Mouse (Mus musculus): ENCODE measurements at regions not wholly inside any gene's neighbourhood (a gene's known extent, or its start where the extent isn't known, plus 50 kb on each side); places are given as distances from the start of the nearest gene placed in this dataset.
A peak's percentile ranks its signal among the peaks of the same experiment; 100 is the strongest.

GRCm38 (mm10) chr13:97656618-97657017, 103.8 kb downstream of the Gm10260 start:
- no peak for ATAC-seq (replicated peaks; ENCODE audit: poor library complexity)

DNA sequence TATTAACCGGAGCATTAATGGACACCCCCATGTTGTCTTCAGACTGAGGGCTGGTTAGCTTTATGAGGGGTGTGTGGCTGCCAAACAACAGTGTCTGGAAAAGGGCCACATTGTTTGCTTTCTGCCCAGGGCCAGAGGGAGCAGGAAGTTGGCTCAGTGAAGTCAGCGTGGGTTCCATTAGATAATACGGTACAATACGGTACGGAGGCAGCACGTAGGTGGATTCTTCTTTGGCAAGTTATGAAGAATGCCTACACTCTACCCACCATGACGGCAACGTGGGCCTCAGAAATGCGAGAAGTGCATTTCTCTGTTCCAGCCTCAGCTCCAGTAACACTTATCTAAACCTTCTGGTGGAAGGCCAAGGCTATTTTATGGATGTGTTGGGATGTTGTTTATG, 108.2 kb downstream of the Gm10260 start:
- ATAC-seq (replicated peaks; ENCODE audit: poor library complexity): no peak

DNA sequence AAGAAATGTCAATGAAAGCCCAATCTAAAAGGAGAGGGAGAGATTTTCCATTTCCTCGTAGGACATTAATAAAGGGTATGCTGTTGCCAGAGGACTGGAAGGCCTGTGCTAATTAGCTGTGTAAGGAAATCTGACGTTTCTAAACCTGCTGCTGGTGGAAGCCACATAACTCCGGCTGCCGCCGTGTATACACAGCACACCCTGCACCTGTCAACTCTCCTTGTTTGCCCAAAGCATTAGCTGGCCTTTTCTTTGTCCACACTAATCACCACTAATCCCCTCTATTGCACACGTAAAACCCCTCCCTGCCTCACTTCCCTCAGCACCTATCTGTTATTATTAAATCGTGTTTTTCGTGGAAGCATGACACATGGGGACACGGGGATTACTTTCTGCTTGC, 108.7 kb downstream of the Gm10260 start:
- ATAC-seq (replicated peaks; ENCODE audit: poor library complexity): no peak

GRCm38 (mm10) chr13:97651176-97651575, 109.3 kb downstream of the Gm10260 start:
- no peak for ATAC-seq (replicated peaks; ENCODE audit: poor library complexity)

DNA sequence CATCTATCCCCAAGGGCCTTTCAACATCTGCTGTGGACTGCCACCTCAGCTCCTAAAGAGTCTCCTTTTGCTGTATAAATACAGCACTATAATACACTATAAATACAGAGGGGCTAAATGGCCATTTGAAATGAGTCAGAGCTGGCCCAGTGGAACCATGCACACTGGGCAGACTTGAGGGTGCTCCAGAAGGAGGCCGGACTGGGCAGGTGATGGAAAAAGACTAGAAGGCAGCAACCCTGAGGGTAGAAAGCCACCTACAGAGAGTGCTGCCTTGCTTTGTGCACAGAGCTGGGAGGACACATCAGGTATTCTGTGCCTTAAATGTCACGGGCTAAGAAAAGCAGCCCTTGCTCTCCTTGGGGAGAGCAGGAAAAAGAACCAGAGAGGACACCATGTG, 110.2 kb downstream of the Gm10260 start:
- no peak for ATAC-seq (replicated peaks; ENCODE audit: poor library complexity)

DNA sequence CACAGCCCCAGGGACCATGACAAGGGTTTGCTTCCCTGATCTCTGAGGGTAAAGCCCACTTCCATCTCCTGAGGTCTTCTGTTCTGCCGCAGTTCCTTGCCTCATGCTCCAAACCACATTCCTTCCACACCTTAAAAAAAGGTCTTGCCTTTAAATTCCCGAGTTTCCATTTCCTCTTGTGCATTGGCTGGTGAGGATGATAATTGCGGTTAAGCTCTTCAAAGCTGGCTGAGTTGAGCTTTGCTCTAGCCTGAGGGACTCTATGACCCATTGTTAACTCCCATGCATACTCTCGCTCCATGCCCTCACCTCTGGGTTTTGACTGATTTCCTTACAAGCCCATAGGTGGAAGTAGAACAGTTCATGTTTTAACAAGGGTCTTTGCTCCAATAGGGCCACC, 112.9 kb downstream of the Gm10260 start:
- no peak for ATAC-seq (replicated peaks; ENCODE audit: poor library complexity)

- ATAC-seq (replicated peaks; ENCODE audit: poor library complexity): peak; percentile 24
These were observed 114.4 kb downstream of the Gm10260 start for GRCm38 (mm10) chr13:97646021-97646385.

GRCm38 (mm10) chr13:97645107-97646020, 115.1 kb downstream of the Gm10260 start:
- ATAC-seq (replicated peaks; ENCODE audit: poor library complexity): peak; percentile 83

DNA sequence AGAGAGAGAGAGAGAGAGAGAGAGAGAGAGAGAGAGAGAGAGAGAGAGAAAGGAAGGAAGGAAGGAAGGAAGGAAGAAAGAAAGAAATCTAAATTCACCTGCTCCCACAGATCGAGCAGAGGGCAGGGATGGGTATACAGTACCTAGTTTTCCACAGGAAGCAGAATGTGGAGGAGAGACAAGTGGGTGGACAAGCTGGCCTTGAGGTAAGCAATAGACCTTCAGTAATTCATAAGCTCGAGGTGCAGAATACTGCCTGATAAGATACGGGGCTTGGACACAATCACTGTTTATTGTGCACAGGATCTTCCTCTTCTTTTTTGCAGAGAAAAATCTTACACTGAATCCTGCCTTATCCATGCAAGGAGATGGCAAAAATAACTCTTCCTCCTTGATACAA, 120.2 kb downstream of the Gm10260 start:
- no peak for ATAC-seq (replicated peaks; ENCODE audit: poor library complexity)

DNA sequence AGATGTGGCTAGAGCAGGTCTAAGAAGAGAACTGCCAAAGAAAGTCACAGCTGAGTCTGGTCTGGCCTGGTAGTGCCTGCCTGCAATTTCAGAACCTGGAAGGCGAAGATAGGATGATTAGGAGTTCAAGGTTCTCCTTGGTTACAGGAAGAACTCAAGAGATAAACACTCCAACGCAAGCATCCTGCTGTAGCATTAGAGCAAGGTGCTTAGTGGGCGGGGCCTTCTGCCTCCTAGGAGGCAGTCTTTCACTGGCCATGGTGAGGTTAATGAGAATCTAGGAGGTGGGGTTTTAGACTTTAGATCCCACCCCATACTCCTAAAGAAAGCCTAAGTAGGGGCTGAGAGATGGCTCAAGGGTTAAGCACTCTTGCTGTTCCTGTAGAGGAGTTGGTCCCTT, 120.8 kb downstream of the Gm10260 start:
- peak; percentile 57 for ATAC-seq (replicated peaks; ENCODE audit: poor library complexity)

- ATAC-seq (replicated peaks; ENCODE audit: poor library complexity): no peak
These were observed 121.9 kb downstream of the Gm10260 start for GRCm38 (mm10) chr13:97638457-97639088.

GRCm38 (mm10) chr13:97637506-97637905, 122.9 kb downstream of the Gm10260 start:
- ATAC-seq (replicated peaks; ENCODE audit: poor library complexity): no peak

GRCm38 (mm10) chr13:97634041-97634788, 126.2 kb downstream of the Gm10260 start:
- no peak for ATAC-seq (replicated peaks; ENCODE audit: poor library complexity)

- ATAC-seq (replicated peaks; ENCODE audit: poor library complexity): no peak
These were observed 126.9 kb downstream of the Gm10260 start for GRCm38 (mm10) chr13:97633551-97633950.

DNA sequence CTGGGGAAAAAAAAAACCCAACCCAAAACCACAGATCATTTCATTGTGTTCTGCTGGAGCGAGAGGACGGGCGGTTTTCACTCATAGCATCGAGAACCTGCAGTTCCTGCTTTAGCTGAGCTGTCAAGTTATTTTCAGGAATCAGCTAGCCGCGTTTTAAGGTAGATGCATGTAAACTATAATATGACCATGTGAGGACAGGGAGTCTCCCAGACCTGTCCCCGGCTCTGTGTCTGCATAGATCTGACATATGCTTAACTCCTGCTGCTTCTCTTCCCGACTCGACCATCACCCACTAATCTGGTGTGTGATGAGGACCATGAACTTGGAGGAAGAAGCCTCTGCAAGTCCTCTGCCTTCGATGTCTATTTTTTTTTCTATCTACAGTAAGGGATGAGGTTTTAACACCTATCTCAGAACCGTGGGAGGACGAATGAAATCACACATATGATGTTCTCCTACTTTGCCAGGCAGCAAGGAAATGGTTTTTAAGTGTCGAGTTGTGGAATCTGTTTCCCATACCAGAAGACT, 128.5 kb downstream of the Gm10260 start:
- no peak for ATAC-seq (replicated peaks; ENCODE audit: poor library complexity)

GRCm38 (mm10) chr13:97630921-97631320, 129.5 kb downstream of the Gm10260 start:
- no peak for ATAC-seq (replicated peaks; ENCODE audit: poor library complexity)

- ATAC-seq (replicated peaks; ENCODE audit: poor library complexity): no peak
These were observed 131.8 kb downstream of the Gm10260 start for GRCm38 (mm10) chr13:97628608-97629007.

DNA sequence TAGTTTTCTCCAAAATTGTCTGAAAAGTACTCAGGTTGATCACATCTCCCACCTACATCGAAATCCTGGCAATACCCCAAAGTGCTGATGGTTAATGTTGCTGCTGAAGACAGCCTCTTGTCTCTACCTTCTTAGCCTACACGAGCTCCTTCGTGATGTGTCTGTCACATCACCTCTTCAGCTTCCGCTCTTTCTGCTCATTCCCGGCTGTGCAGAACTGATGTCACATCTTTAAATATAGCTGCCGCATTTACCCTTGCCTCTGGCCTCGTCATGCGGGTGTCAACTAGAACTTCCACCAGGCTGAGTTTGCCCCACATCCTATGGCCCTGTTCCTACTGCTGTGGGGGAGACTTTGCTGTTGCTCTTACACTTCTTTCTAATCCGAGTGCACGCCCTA, 133.2 kb downstream of the Gm10260 start:
- no peak for ATAC-seq (replicated peaks; ENCODE audit: poor library complexity)

GRCm38 (mm10) chr13:97626786-97627185, 133.6 kb downstream of the Gm10260 start:
- ATAC-seq (replicated peaks; ENCODE audit: poor library complexity): no peak

GRCm38 (mm10) chr13:97626116-97626515, 134.3 kb downstream of the Gm10260 start:
- ATAC-seq (replicated peaks; ENCODE audit: poor library complexity): no peak

DNA sequence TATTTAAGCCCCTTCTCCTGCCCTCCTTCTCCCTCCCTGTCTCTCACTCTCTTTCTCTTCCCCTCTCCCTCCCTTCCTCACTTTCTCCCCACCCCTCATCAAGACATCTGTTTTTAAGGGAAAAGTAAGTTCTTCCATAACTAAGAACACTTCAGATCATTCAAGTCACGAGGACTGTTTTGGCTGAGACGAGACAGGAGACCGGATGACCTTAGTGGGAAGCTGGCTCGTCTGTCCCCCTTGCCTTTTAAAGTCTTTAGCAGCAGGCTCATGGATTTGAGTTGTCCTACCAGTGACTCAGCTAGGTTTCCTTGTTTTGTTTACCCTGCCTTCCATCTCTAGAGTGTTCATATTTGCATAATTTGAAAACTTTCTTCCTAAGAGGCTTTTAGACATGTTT, 135.0 kb downstream of the Gm10260 start:
- ATAC-seq (replicated peaks; ENCODE audit: poor library complexity): no peak

All from megakaryocyte progenitor cell, adult 5-6 weeks (primary cell).